Mouse (Mus musculus) lung, postnatal 0 days (tissue): ENCODE data around the gene S100a8. TPM values are rescaled to one million over a fixed set of nuclear protein-coding genes. Genes with fewer than 3 reads are reported as not detected.

Experiments
- ATAC-seq: fragments of 200-750 bp; cut with Nextera tagmentation; 2 replicates; pipeline ENCODE4 v1.8.0; 2017; ENCODE audit warnings: moderate library complexity
- DNase-seq: peaks from one replicate; pipeline ENCODE4 v3.0.0-alpha.2; 2016; ENCODE audit warnings: low spot score
- H3K27ac ChIP-seq: fragments of 300-500 bp; sonication (generic); 2 replicates; pipeline ENCODE4 v1.5.1; 2014; ENCODE audit warnings: antibody characterized with exemption, mild to moderate bottlenecking, low read length, mixed read lengths
- H3K27me3 ChIP-seq: fragments of 300-500 bp; sonication (generic); replicated peaks from 2 replicates; pipeline ENCODE4 v1.6.1; 2014; ENCODE audit warnings: low read length, mixed read lengths; ENCODE audit not compliant: insufficient read depth
- H3K36me3 ChIP-seq: fragments of 300-500 bp; sonication (generic); 2 replicates; pipeline ENCODE4 v1.6.1; 2014; ENCODE audit warnings: low read length, mixed read lengths; ENCODE audit not compliant: insufficient read depth
- H3K4me1 ChIP-seq: fragments of 300-500 bp; sonication (generic); 2 replicates; pipeline ENCODE4 v1.6.1; 2014; ENCODE audit warnings: antibody characterized with exemption, low read depth, low read length, mixed read lengths; ENCODE audit not compliant: insufficient read depth
- H3K4me2 ChIP-seq: fragments of 300-500 bp; sonication (generic); replicated peaks from 2 replicates; pipeline ENCODE4 v1.6.1; 2014; ENCODE audit warnings: low read depth, mild to moderate bottlenecking, low read length, moderate library complexity, mixed read lengths
- H3K4me3 ChIP-seq: fragments of 300-500 bp; sonication (generic); 2 replicates; pipeline ENCODE4 v1.5.1; 2014; ENCODE audit warnings: low read depth, low read length
- H3K9ac ChIP-seq: fragments of 300-500 bp; sonication (generic); replicated peaks from 2 replicates; pipeline ENCODE4 v1.6.1; 2014; ENCODE audit warnings: low read depth, mild to moderate bottlenecking
- H3K9me3 ChIP-seq: fragments of 300-500 bp; sonication (generic); 2 replicates; pipeline ENCODE4 v1.6.1; 2016; ENCODE audit warnings: low read length, mixed read lengths
- CTCF ChIP-seq: IDR thresholded peaks from 2 replicates; pipeline ENCODE4 v1.5.1; 2016; ENCODE audit warnings: antibody characterized with exemption, mild to moderate bottlenecking
- EP300 ChIP-seq: IDR thresholded peaks from 2 replicates; pipeline ENCODE4 v1.6.1; 2016; ENCODE audit warnings: antibody characterized with exemption, mild to moderate bottlenecking, control low read depth
- WGBS: fragments of 180-500 bp; shearing (Covaris S2); extraction: QIAGEN DNeasy Blood & Tissue Kit; methylation state at CpG from one replicate; pipeline ENCODE4 v1.1.7; 2014; 5-methylcytosine and 5-hydroxymethylcytosine counted together
- polyA plus RNA-seq: library from polyadenylated mRNA; unstranded; fragments of >200 nt; fragmentation: Nextera tagmentation; extraction: Ambion mirVana; gene quantifications from 2 replicates; pipeline ENCODE4 v1.2.1, GENCODE M21; 2015

The S100a8 gene
- polyA plus RNA-seq, 1 experiment from 2014 or later: 333 TPM

DNA sequence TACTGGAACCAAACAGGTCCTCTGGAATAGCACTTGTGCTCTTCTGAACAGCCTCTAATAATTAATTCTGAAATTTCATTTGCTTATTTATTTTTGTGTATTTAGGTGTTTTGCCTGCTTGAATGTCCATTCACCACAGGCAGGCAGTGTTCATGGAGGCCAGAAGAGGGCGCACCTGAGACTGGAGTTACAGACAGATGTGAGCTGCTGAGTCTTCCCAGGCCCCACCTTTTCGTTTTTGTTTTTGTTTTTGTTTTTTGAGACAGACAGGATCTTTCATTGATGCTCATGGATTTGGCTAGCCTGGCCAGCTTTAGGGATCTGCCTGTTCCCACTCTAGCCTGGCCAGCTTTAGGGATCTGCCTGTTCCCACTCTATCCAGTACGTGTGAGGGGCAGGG is 24.6 kb upstream of the S100a8 start:
- Histone ChIP-seq H3K27ac (no peak overlapping the region), H3K4me2 (no peak overlapping the region), H3K27me3 (no peaks in the 10 kb centered on the region), H3K9me3 (no peaks in the 10 kb centered on the region), H3K9ac (no peak overlapping the region), H3K4me1 (no peaks in the 10 kb centered on the region), H3K4me3 (no peak overlapping the region), H3K36me3 (no peaks in the 10 kb centered on the region)
- WGBS: 40% methylated on average over 3 of the region's 3 CpGs
- no peak for TF ChIP-seq EP300
- peak; percentile 75 for TF ChIP-seq CTCF
- DNase-seq (peak; percentile 45), ATAC-seq (no peak)

DNA sequence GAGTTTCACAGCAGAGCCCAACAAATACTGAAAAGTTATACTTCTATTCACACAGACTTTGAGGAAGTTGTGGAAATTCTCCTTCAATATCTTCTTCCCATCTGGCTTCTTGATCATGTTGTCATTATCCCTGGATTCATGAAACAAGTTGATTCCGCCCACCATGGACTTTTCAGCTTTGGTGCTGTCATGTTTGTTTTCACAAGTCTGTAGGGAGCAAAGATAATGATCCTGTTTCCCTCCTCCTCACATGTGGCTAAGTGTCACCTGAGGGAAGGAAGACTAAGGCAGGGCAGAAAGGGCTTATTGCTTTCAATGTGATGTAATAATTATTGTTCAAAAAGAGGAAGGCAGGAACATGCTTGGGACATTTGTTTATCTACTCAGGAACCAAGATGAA is 21.5 kb upstream of the S100a8 start:
- 45% methylated on average over 1 of the region's 1 CpGs for WGBS
- TF ChIP-seq CTCF (no peak), EP300 (no peak)
- Histone ChIP-seq H3K4me2 (no peak overlapping the region), H3K4me3 (no peak overlapping the region), H3K27ac (no peak overlapping the region), H3K36me3 (no peaks in the 10 kb centered on the region), H3K9ac (no peak overlapping the region), H3K4me1 (no peaks in the 10 kb centered on the region), H3K27me3 (no peaks in the 10 kb centered on the region), H3K9me3 (no peaks in the 10 kb centered on the region)
- no peak for DNase-seq
- ATAC-seq: no peak

DNA sequence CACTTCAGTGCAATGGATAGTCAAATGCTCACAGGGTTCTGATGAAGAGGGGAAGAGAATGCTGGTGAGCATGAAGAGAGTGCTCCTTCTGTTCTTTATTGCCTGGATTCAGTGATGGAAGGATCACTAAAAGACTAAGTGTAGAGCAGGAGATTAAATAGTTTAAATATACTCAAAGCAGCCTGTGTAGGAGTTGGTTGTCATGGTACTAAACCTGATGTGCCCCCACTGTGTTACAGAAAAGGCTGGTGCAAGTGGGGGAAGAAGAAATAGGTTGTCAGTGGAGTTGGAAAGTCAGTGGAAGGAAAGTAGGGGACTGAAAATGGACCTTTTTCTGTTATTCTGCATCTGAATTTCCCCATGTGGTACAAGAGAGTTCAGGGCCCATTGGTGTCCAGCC is 19.8 kb upstream of the S100a8 start:
- TF ChIP-seq EP300 (no peak), CTCF (no peak)
- Histone ChIP-seq H3K4me1 (no peaks in the 10 kb centered on the region), H3K27ac (no peak overlapping the region), H3K9me3 (no peaks in the 10 kb centered on the region), H3K9ac (no peak overlapping the region), H3K27me3 (no peaks in the 10 kb centered on the region), H3K36me3 (no peaks in the 10 kb centered on the region), H3K4me2 (no peak overlapping the region), H3K4me3 (no peak overlapping the region)
- DNase-seq (no peak), ATAC-seq (no peak)

DNA sequence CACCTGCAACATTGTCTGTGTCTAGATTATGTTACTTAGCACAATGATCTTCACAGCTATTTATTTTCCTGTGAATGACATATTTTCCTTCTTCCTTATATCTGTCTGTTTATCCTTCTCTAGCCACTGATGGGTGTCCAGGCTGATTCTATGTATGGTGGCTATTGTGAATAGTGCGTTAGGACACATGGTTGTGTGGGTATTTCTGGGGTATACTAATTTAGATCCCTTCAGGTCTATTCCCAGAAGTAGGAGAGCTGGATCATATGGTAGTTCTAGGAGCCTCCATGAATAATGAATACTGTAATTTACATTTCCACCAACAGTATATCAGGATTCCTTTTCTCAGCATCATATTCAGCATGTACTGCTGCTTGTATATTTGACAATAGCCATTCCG is 18.9 kb upstream of the S100a8 start:
- H3K4me3 ChIP-seq: no peak overlapping the region
- H3K9ac ChIP-seq: no peak overlapping the region
- no peaks in the 10 kb centered on the region for H3K27me3 ChIP-seq
- H3K27ac ChIP-seq: no peak overlapping the region
- 86% methylated on average over 2 of the region's 2 CpGs for WGBS
- DNase-seq (no peak), ATAC-seq (no peak)
- no peaks in the 10 kb centered on the region for H3K36me3 ChIP-seq
- H3K4me1 ChIP-seq: no peaks in the 10 kb centered on the region
- H3K9me3 ChIP-seq: no peaks in the 10 kb centered on the region
- no peak overlapping the region for H3K4me2 ChIP-seq
- TF ChIP-seq EP300 (no peak), CTCF (no peak)

DNA sequence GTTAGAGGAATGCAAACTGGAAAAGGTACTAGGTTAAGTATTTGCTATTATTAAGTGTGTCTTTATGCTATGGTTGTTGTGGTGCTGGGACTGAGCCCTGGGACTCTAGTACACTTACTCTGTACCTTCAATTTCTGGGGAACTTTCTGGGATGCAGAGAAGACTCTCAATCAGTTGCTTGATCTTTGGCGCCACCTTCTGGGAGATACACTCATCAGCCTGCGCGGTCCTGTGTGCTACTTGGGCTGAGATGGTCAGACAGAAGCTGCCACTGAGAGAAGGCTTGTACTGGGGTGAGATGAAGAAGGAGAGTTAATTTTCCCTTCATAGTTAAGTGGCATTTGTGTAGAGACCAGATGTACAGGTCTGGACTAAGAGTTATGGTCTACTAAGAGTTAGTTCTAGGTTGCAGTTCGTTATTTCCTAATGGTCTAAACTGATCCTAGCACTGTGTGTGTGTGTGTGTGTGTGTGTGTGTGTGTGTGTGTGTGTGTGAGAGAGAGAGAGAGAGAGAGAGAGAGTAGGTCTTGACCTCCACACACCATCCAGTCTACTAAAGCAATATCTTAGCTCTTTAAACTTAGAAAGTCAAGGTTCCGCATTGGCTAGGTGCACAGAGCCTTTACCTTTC is 15.8 kb upstream of the S100a8 start:
- DNase-seq: peak; percentile 86
- ATAC-seq: peak; percentile 69
- Histone ChIP-seq H3K27me3 (no peaks in the 10 kb centered on the region), H3K9ac (no peak overlapping the region), H3K4me1 (no peaks in the 10 kb centered on the region), H3K4me2 (no peak overlapping the region), H3K36me3 (no peaks in the 10 kb centered on the region), H3K4me3 (no peak overlapping the region), H3K27ac (no peak overlapping the region), H3K9me3 (no peaks in the 10 kb centered on the region)
- 34% methylated on average over 5 of the region's 5 CpGs for WGBS
- TF ChIP-seq EP300 (no peak), CTCF (peak; percentile 91)

DNA sequence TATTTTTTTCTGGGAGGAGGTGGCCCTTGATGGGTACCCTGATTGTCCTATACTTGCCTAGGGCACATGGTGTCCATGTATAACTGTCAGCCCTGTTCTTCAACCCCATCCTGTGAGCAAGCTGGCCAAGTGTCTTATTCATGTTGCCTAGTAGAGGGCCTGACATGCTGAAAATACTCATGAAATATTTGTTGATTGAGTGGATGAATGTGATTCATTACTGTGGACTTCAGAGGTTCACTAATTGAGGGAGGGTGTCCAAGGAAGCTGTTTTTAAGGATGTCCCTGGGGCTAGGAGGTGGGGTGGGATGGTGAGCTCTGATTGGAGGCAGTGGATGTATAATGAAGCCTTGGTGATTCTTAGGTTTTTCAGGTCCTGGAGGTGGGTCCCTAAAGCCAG is 15.1 kb upstream of the S100a8 start, which contains the start of gene S100a7a:
S100a7a (plus strand) TSS at position 301 of the 400 bp plus-strand sequence.
- ATAC-seq: no peak

DNA sequence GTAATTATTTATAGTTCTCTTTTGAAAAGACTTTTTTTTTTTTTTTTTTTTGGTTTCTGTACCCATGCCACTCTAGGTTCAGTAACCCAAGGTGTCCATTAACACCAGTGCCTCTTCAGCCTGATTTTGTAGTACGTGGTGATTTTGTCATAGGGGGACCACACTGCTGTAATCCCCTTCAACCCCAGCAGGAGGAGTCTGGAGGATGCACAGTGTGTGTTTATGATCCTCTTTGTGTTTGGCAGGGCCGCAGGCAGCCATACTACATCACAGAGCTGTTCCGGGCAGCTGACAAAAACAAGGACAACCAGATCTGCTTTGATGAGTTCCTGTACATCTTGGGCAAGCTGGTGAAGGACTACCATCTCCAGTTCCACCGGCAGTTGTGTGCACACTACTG is 11.4 kb upstream of the S100a8 start:
- Histone ChIP-seq H3K27me3 (no peaks in the 10 kb centered on the region), H3K9me3 (no peaks in the 10 kb centered on the region), H3K4me3 (no peak overlapping the region), H3K4me1 (no peaks in the 10 kb centered on the region), H3K4me2 (no peak overlapping the region), H3K9ac (no peak overlapping the region), H3K27ac (no peak overlapping the region), H3K36me3 (no peaks in the 10 kb centered on the region)
- TF ChIP-seq CTCF (peak; percentile 50), EP300 (no peak)
- WGBS: 65% methylated on average over 4 of the region's 4 CpGs
- no peak for ATAC-seq
- no peak for DNase-seq

More for the DNA sequence above, 15.1 kb upstream of the S100a8 start, which contains the start of gene S100a7a:
- Histone ChIP-seq H3K4me1 (no peaks in the 10 kb centered on the region), H3K36me3 (no peaks in the 10 kb centered on the region), H3K27me3 (no peaks in the 10 kb centered on the region), H3K4me2 (no peak within 1 kb of the TSS), H3K9ac (no peak within 1 kb of the TSS), H3K9me3 (no peaks in the 10 kb centered on the region), H3K4me3 (no peak within 1 kb of the TSS), H3K27ac (no peak within 1 kb of the TSS)
- TF ChIP-seq CTCF (no peak), EP300 (no peak)
- DNase-seq: no peak
